Mouse (Mus musculus) heart, embryonic 14.5 days (tissue): Measurements from ENCODE around the gene Abhd8. TPM values are rescaled to one million over a fixed set of nuclear protein-coding genes. Genes with fewer than 3 reads are reported as not detected.

Experiments used
- ATAC-seq: fragments of 200-750 bp; cut with Nextera tagmentation; 2 replicates; pipeline ENCODE4 v1.8.0; 2017; ENCODE audit warnings: low read depth, moderate TSS enrichment; ENCODE audit not compliant: insufficient number of reproducible peaks, insufficient read depth, low FRiP score
- H3K27ac ChIP-seq, 2 experiments: fragments of 200-500 bp in 1 of 2; fragments of 300-500 bp in 1 of 2; sonication (generic) in 1 of 2; replicated peaks in 1 of 2; 2 replicates each; pipeline ENCODE4 v1.5.1; 2012 to 2014; ENCODE audit warnings: low read depth in 2 of 2, low read length in 2 of 2, control low read depth in 1 of 2, mild to moderate bottlenecking in 1 of 2, mixed read lengths in 1 of 2; ENCODE audit not compliant: control insufficient read depth in 1 of 2, insufficient read depth in 1 of 2
- H3K27me3 ChIP-seq: fragments of 300-500 bp; sonication (generic); 2 replicates; pipeline ENCODE4 v1.6.1; 2014; ENCODE audit warnings: mild to moderate bottlenecking, low read length, control low read depth; ENCODE audit not compliant: control insufficient read depth, insufficient read depth
- H3K36me3 ChIP-seq: fragments of 300-500 bp; sonication (generic); 2 replicates; pipeline ENCODE4 v1.6.1; 2014; ENCODE audit warnings: mild to moderate bottlenecking, control low read depth, low read length, mixed read lengths; ENCODE audit not compliant: control insufficient read depth, insufficient read depth
- H3K4me1 ChIP-seq, 2 experiments: fragments of 200-500 bp in 1 of 2; fragments of 300-500 bp in 1 of 2; sonication (generic) in 1 of 2; 2 replicates each; pipeline ENCODE4 v1.6.1; 2012 to 2014; ENCODE audit warnings: low read length in 2 of 2, control low read depth in 1 of 2, mixed read lengths in 1 of 2; ENCODE audit not compliant: control insufficient read depth in 2 of 2, insufficient read depth in 2 of 2
- H3K4me2 ChIP-seq: fragments of 300-500 bp; sonication (generic); 2 replicates; pipeline ENCODE4 v1.6.1; 2014; ENCODE audit warnings: mild to moderate bottlenecking, low read length
- H3K4me3 ChIP-seq, 2 experiments: fragments of 200-500 bp in 1 of 2; fragments of 300-500 bp in 1 of 2; sonication (generic) in 1 of 2; 2 replicates each; pipeline ENCODE4 v1.5.1; 2012 to 2014; ENCODE audit warnings: low read length in 2 of 2, mild to moderate bottlenecking in 2 of 2, control low read depth in 1 of 2, low read depth in 1 of 2, moderate library complexity in 1 of 2; ENCODE audit not compliant: control insufficient read depth in 1 of 2, insufficient read depth in 1 of 2
- H3K9ac ChIP-seq: fragments of 300-500 bp; sonication (generic); 2 replicates; pipeline ENCODE4 v1.6.1; 2014; ENCODE audit warnings: mild to moderate bottlenecking, low read length
- H3K9me3 ChIP-seq: fragments of 300-500 bp; sonication (generic); 2 replicates; pipeline ENCODE4 v1.6.1; 2016; ENCODE audit warnings: low read length, control low read depth; ENCODE audit not compliant: control insufficient read depth
- WGBS: fragments of 180-500 bp; shearing (Covaris S2); extraction: QIAGEN DNeasy Blood & Tissue Kit; methylation state at CpG from one replicate; pipeline ENCODE4 v1.1.7; 2014; 5-methylcytosine and 5-hydroxymethylcytosine counted together
- polyA plus RNA-seq: library from polyadenylated mRNA; unstranded; fragments of >200 nt; fragmentation: Nextera tagmentation; extraction: Ambion mirVana; gene quantifications from 2 replicates; pipeline ENCODE4 v1.2.1, GENCODE M21; 2014

Gene Abhd8
- 20.8 and 29.2 TPM in 2 replicates for polyA plus RNA-seq

GRCm38 (mm10) chr8:71463188-71464033, at the start of gene Abhd8:
Gene Abhd8 (minus strand): TSS chr8:71463655.
- Histone ChIP-seq H3K4me2 (peak within 1 kb of the TSS; percentile 75), H3K9me3 (no peaks in the 10 kb centered on the region), H3K4me3 (peak within 1 kb of the TSS; percentile 55 to 94), H3K9ac (peak within 1 kb of the TSS; percentile 69), H3K4me1 (peaks cover 19 to 24% of the 10 kb centered on the region in 2 experiments), H3K36me3 (peaks cover 37% of the 10 kb centered on the region), H3K27me3 (no peaks in the 10 kb centered on the region), H3K27ac (peak within 1 kb of the TSS; percentile 95 to 97)
- ATAC-seq: peak; percentile 73
- under 1% methylated on average over 54 of the region's 55 CpGs for WGBS

GRCm38 (mm10) chr8:71511644-71512043, 48.2 kb upstream of the Abhd8 start, which contains the start of gene Plvap:
Gene Plvap (minus strand): TSS chr8:71511752.
- H3K4me1 ChIP-seq: peaks cover 7 to 12% of the 10 kb centered on the region in 2 experiments; a peak in 3 of 4 replicates
- H3K36me3 ChIP-seq: no peaks in the 10 kb centered on the region
- H3K4me3 ChIP-seq: peak within 1 kb of the TSS; percentile 36 to 41
- H3K9me3 ChIP-seq: no peaks in the 10 kb centered on the region
- peak within 1 kb of the TSS; percentile 58; the same call in 1 of the 2 replicates for H3K9ac ChIP-seq
- peaks cover 43% of the 10 kb centered on the region for H3K27me3 ChIP-seq
- peak within 1 kb of the TSS; percentile 77 for H3K4me2 ChIP-seq
- peak; percentile 51 for ATAC-seq
- 19% methylated on average over 14 of the region's 14 CpGs for WGBS
- H3K27ac ChIP-seq: peak within 1 kb of the TSS; percentile 14 to 59; a peak in 3 of 4 replicates

GRCm38 (mm10) chr8:71509316-71509715, 45.9 kb upstream of the Abhd8 start:
- no peak for ATAC-seq
- H3K27me3 ChIP-seq: peaks cover 53% of the 10 kb centered on the region
- no peak overlapping the region; the same call in 1 of the 2 replicates for H3K9ac ChIP-seq
- H3K27ac ChIP-seq: no peak overlapping the region
- no peaks in the 10 kb centered on the region for H3K36me3 ChIP-seq
- H3K4me1 ChIP-seq: peaks cover 7 to 12% of the 10 kb centered on the region in 2 experiments; a peak in 3 of 4 replicates
- no peaks in the 10 kb centered on the region for H3K9me3 ChIP-seq
- H3K4me3 ChIP-seq: peak overlapping the region in 1 of 2 experiments; percentile 36; a peak in 2 of 4 replicates
- H3K4me2 ChIP-seq: peak overlapping the region; percentile 77
- WGBS: 50% methylated on average over 2 of the region's 2 CpGs

GRCm38 (mm10) chr8:71507589-71508104, 44.2 kb upstream of the Abhd8 start:
- H3K27ac ChIP-seq: no peak overlapping the region
- H3K4me2 ChIP-seq: peak overlapping the region; percentile 77
- peak overlapping the region; percentile 64 for H3K9ac ChIP-seq
- no peak; the same call in 1 of the 2 replicates for ATAC-seq
- H3K27me3 ChIP-seq: peaks cover 53% of the 10 kb centered on the region
- peaks cover 7 to 10% of the 10 kb centered on the region in 2 experiments; a peak in 3 of 4 replicates for H3K4me1 ChIP-seq
- no peaks in the 10 kb centered on the region for H3K9me3 ChIP-seq
- peak overlapping the region; percentile 42 to 51 for H3K4me3 ChIP-seq
- WGBS: under 1% methylated on average over 61 of the region's 61 CpGs
- no peaks in the 10 kb centered on the region for H3K36me3 ChIP-seq

GRCm38 (mm10) chr8:71505979-71506378, 42.5 kb upstream of the Abhd8 start:
- H3K27ac ChIP-seq: no peak overlapping the region
- H3K36me3 ChIP-seq: no peaks in the 10 kb centered on the region
- no peaks in the 10 kb centered on the region for H3K9me3 ChIP-seq
- no peak overlapping the region for H3K9ac ChIP-seq
- WGBS: 67% methylated on average over 4 of the region's 4 CpGs
- peaks cover 49% of the 10 kb centered on the region for H3K27me3 ChIP-seq
- no peak for ATAC-seq
- no peak overlapping the region for H3K4me2 ChIP-seq
- no peak overlapping the region for H3K4me3 ChIP-seq
- peaks cover 7 to 8% of the 10 kb centered on the region in 2 experiments; a peak in 3 of 4 replicates for H3K4me1 ChIP-seq

- Histone ChIP-seq H3K4me2 (no peak overlapping the region), H3K4me1 (peaks cover 7 to 8% of the 10 kb centered on the region in 2 experiments; a peak in 3 of 4 replicates), H3K36me3 (no peaks in the 10 kb centered on the region), H3K27ac (no peak overlapping the region), H3K9me3 (no peaks in the 10 kb centered on the region), H3K27me3 (peaks cover 43% of the 10 kb centered on the region), H3K4me3 (no peak overlapping the region), H3K9ac (no peak overlapping the region)
- WGBS: 91% methylated on average over 4 of the region's 4 CpGs
- no peak for ATAC-seq
These were observed 41.9 kb upstream of the Abhd8 start for GRCm38 (mm10) chr8:71505326-71505725.

- Histone ChIP-seq H3K4me2 (no peak overlapping the region), H3K4me1 (peaks cover 8 to 12% of the 10 kb centered on the region in 2 experiments; a peak in 3 of 4 replicates), H3K27ac (no peak overlapping the region), H3K36me3 (no peaks in the 10 kb centered on the region), H3K9me3 (no peaks in the 10 kb centered on the region), H3K4me3 (no peak overlapping the region), H3K9ac (no peak overlapping the region), H3K27me3 (peaks cover 35% of the 10 kb centered on the region)
- ATAC-seq: no peak
- 87% methylated on average over 4 of the region's 4 CpGs for WGBS
These were observed 40.9 kb upstream of the Abhd8 start for GRCm38 (mm10) chr8:71504349-71504748.
